Mouse (Mus musculus): ENCODE results near the gene Cmah.

The Cmah gene

DNA sequence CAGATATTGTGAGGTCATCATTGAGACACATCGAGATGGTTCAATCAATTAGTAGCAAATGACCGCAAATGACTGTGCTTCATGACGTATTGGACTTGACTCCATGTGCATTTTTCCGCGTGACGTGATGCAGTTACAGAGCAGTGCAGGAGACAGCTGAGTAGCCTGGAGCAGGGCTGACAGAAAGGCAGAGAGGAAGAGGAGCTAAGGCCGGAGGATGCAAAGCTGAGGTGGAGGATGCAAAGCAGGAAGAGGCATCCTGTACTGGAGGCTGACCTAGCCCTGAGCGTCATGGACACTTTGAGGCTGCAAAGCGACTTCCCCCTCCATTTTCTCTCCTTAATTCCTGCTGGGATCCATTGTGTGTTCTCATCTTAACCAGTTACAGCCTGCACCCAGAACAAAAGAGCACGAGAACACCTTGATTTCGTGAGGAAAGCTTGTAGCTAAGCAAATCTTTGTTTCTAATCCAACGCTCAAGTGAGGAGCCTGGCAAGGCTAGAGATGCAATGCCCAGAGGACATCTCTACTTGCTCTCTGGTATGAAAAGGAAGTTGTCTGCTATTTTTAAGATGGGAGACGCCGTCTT is 184.8 kb downstream of the Cmah start:
- DNase-seq (ENCODE audit: low read depth, low spot score): no peak

GRCm38 (mm10) chr13:24513717-24514116 is 186.5 kb downstream of the Cmah start:
- no peak for DNase-seq (ENCODE audit: low read depth, low spot score)

DNA sequence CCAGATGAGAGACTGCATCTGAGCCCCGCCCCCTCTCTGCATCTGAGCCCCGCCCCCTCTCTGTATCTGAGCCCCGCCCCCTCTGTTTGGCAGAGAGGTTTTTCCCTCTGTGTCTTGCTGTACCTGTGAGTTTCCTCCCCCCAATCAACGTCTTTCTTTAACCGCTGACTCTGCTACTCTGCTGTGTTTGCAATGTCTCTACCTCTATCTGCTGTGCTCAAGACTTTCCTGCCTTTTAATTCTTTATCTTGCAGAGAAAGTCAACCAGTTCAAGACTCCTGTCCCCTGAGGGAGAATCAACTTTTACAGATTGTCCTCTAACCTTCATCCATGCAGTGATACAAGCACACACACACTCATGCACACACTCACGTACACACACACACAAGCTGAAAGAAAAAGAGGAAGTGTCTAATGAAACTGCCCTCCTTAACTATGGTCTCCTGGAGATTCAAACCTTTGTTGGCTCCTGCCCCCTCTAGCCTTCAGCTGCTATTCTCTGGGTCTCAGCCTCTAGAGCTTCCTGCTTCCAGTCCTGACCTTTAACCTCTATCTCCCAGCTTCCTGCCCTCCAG is 188.0 kb downstream of the Cmah start:
- DNase-seq (ENCODE audit: low read depth, low spot score): no peak

DNA sequence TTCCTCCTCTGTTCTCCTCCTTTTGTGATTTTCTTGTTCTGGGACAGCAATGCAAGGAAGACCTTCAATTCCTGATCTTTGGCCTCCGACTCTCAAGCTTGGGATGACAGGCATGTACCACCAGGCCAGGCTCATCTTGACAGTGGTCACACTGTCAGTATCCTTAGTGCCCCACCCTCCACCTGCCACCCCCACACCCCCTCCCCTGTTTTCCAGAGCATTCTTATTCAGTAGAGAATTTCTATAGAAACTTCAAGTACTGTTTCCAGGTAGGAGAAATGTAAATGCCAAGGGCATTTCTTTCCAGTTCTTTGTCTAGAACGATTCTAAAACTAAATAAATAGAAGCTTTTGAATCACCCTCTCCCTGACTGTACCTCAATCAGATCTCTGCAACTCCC is 190.6 kb downstream of the Cmah start:
- DNase-seq (ENCODE audit: low read depth, low spot score): no peak

DNA sequence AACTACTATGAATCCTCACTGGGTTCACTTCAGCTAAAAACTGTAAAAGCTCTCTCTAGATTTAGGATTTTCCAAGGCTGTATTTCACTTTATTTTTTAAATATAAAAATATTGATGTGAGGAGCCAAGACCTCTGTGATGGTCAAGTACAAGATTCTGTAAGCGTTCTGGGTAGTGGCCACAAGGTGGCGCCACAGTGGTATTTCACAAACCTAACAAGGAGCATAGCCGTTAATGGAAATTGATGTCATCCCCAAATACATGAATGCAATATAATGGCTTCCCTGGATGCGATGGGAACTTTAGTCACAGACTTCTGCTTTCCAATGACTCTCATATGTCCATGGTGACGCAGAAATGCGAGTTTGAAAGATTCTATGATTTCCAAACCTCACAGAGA is 191.7 kb downstream of the Cmah start:
- DNase-seq (ENCODE audit: low read depth, low spot score): no peak

DNA sequence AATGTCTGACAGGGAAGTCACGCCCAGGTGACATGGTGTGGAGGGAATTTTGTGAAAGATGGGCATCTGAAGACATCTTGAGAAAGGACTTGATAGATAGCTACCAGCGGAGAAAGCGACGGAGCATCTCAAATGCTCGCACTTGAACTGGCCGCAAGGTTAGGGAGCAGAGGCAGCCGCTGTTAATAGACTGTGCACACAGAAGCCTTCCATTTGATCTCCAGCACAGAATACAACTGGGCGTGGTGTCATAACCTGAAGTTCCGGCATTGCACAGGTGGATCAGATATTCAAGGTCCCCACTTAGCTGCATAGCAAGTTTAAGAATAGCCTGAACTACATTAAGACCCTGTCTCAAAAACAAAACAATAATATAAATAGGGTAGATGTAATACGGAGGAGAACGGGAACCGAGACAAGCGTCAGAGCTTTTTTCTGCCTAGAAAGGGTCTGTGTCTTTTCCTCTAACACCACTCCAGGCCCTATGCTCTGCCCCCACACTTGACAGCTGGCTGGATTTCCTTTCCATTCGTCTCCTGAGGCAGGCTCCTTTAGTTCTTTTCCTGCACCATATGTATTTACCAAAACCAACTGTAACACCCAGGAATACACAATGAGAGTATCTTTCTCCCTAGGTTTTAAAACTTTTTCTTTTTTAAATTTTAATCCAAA is 192.9 kb downstream of the Cmah start:
- DNase-seq (ENCODE audit: low read depth, low spot score): no peak

GRCm38 (mm10) chr13:24520796-24521195 is 193.6 kb downstream of the Cmah start:
- no peak for DNase-seq (ENCODE audit: low read depth, low spot score)

DNA sequence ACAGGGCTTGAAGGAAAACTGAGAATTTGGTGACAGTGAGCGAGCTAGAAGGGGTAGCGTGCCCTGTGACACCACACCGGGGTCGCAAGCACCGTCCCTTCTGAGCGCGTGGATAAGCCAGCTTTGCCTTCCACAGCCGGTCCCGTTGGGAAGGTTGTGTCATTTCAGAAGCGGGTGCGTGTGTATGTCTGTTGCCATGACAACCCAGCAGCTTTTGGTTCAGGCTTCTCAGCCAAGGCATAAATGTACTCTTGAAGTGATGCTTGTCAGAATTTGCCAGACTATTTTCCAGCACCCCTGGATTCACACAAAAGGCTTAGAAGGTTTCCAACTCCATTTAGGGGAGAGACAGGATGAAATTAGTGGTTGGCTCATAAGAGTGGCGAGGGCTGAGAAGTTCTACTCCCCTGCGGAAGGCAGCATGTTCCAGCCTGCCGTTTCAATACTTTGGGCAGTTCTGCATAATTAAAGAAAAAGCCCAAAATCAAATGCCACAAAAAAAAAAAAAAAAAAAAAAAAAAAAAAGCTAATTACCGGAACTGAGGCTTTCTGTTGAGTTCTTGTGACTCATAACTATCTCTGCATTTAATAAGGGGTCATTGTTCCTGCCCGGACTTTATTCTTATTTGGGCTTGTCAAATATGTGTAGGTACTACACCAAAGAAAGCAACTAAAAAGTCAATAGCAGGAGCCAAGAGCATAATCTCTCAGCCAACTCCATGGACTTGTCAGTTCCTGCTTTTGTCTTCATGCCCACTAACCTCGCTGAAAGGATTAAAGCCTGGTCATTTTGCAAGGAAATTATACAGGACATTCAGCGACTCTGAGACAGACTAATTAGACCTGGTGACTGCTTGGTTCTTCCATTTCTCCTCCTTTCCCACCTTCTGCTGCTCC is 194.5 kb downstream of the Cmah start:
- DNase-seq (ENCODE audit: low read depth, low spot score): no peak

- DNase-seq (ENCODE audit: low read depth, low spot score): no peak
These were observed 195.2 kb downstream of the Cmah start for GRCm38 (mm10) chr13:24522343-24522837.

GRCm38 (mm10) chr13:24523587-24524221 is 196.5 kb downstream of the Cmah start:
- DNase-seq (ENCODE audit: low read depth, low spot score): no peak

DNA sequence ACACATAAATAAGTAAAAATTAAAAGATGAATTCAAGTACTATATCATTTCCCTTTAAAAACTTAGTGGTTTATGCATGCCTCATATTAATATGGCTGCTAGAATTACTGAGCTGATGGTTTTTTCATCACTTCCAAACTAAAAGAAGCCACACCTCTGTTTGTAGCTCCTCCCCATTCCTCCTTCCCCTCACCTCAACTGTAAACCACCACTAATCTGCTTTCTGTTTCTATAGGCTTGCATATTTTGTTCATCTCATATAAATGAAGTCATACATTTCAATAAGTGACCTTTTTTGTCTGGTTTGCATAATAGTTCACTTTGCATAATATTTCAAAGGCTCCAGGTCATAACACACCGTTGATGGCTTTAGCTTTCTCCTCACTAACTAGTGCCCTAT is 197.3 kb downstream of the Cmah start:
- no peak for DNase-seq (ENCODE audit: low read depth, low spot score)

DNA sequence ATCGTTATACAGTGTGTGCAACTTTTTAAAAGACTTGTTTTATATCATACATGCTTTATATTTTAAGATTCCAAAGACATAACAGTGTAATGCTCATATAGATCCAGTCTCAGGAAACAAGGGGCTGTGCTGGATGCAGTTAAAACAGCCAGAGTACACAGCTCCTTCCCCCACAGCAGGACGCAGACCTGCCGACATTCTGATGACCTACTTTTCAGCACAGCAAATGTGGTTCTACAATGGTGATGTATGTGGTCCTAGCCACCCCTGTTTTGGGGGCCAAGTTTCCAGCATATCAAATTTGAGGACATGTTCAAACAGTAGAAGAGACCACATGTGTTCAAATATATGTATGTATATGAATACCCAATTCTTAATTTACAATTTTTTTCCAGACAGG is 198.3 kb downstream of the Cmah start:
- no peak for DNase-seq (ENCODE audit: low read depth, low spot score)

GRCm38 (mm10) chr13:24526916-24527315 is 199.7 kb downstream of the Cmah start:
- DNase-seq (ENCODE audit: low read depth, low spot score): no peak

Data from retina, adult 2 months (tissue).